Mouse (Mus musculus): ENCODE data around the gene Mcee.

The Mcee gene

DNA sequence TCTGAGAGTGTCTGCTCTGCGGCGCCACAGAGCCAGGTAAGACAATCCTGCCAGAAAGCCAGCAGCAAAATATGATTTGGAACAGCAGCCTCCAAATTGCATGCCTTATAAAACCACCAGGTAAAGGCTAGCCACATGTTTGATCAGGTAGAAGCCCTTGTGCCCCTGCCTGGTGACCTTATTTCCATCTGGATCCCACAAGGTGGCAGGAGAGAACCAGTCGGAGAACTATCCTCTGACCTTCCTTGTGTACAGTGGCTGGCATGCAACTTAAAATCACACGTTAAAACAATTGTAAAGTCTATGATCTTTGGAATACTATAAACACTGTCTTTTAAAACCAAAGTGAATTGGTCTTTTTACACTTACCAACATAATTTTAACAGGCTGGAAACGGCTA is 32.5 kb downstream of the Mcee start:
- DNase-seq (ENCODE audit: low read depth, low spot score) = no peak

DNA sequence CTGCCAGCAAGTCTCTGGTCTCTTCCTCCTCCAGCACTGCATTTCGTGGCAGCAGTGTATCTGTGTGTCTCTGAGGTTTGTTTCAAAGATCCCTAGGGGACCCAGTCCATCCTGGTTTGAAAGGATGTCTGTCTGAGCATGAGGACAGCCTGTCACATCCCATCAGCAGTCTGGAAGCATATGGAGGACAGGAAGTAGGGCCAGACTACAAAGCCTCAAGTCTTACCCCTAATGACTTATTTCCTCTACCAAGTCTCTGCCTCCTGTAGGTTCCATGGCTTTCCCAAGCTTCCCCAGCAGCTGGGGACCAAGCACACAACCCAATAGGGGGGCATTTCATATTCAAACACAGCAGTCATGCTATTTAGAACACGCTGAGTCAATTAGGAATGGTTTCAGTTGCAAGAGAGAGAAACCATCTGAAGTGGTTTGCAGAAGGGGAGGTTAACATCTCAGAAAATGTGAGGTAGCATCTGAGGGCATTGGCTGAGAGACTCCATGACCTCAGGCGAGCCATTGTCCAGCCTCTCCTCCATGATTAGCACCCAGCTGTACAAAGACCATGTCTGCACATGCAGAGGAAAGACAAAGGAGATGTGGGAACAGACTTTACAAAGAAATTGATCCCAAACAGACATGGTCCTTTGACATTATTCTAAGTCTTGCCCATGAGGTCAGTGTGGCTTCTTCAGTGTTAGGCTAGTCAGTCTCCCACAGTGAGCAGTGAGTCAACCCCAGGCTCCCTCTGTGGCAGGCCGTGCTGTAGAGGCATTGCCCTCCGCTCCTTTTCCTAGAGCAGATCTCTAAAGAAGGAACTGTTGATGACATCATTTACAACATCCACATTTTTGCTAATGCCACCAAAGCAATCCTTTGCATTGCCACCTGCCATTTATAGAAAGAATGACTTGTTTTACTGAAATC is 47.5 kb downstream of the Mcee start:
- DNase-seq (ENCODE audit: low read depth, low spot score) = no peak

DNA sequence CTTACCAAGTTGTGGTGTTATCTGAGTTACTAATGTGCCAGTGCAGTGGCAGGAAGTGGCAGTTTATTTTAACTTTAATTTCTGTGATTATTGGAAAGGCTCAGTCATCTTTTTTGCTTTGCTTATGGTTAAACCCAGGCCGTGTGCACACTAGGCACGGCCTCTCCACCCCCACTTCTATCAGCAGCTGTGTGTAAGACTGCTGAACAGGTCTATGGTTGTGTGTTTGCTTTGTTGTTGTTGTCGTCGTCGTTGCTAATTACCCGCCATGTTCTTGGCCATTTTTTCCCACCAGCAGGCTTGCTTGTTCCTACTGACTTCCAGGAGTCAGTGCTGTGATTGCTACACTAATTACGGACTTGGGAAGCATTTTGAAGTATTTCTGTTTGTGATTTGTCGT is 48.1 kb downstream of the Mcee start:
- DNase-seq (ENCODE audit: low read depth, low spot score) = no peak

DNA sequence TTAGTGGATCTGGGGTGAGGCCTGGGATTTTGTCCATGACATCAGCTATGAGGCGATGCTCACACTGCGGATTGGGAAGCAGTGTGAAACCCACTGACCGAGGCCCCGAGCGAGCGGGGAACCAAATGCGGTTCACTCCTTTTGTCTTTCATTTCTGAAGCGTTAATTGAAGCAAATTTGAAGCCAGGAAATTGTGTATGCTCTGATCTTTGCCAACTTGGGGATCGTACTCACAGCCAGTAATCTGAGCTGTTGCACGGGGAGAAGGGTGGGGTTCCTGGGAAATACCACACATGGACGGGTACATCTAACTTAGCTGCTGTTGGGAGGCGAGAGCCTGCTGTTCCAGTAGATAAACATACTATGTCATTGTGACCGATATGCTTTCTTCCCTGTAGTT is 58.2 kb downstream of the Mcee start:
- no peak for DNase-seq (ENCODE audit: low read depth, low spot score)

DNA sequence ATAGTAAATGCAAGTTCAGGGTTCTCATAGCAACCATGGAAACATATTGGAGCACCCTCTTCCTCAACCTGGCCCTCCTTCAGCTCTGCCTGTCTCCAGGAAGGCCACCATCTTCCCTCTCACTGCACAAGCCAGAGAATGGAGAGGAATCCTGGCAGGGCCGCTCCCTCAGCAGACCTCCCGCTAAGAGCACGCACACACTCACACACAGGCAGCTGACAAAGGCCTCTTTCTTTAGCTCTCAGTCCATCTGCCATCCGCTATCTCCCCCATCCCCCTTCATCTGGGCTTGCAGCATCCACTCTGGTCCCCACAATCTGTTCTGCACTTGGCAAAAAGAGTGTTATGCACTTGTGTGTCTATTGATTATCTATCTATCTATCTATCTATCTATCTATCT is 59.0 kb downstream of the Mcee start:
- no peak for DNase-seq (ENCODE audit: low read depth, low spot score)

DNA sequence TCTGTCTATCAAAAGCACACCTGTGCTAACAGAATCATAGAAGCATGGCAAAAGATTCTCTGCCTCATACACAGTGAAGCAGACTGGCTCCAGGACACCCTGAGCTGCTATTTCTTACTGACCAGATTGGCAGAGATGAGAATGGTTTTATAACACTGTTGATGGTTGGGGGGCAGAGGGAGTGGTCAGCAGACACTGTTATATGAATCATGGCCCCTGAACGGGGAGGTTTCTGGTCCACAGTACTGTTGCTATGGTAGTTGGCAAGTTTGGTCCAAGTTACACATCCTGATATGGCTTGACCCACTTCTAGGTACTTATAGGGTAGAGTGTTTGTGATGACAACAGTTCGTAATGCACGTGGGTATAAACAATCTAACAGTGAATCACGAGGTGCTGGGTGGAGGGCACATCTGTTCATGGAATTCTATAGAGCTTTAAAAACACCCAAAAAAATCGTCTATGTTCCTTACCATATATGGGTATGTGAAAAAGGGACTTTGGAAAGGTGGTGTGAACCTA is 59.5 kb downstream of the Mcee start:
- DNase-seq (ENCODE audit: low read depth, low spot score) = no peak

DNA sequence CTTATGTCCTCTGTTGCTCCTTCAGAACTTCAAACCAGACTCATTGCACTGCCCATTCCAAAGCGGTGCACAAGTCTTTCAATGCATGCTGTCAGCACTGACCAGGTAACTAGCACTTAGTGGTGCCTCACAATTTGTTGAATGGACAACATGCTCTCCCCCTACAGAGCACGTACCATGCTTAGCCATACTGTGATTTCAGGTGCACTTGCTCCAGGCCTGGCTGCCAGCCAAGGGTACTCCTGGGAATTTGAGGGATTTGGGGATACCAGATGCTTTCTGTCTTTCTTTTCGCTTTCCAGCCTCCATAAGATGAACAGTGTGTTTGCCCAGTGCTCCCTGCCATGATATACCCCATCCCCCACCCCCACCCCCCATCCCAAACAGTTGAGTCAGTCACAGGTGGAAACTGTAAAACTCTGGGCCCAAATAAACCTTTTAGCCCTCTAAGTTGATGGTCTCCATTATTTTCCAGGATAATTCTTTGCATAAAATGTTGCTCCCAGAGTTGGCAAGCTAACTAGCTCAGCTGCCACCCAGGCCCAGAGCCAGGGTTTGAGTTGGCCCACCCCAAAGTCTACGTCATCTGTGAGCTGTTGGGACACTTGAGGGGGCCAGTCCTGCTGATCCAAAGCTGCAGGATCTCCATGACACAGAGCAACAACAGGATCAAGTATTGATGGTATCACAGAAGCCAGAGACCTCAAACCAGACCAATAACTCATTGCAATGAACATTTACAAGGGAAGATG is 60.2 kb downstream of the Mcee start:
- DNase-seq (ENCODE audit: low read depth, low spot score) = no peak

DNA sequence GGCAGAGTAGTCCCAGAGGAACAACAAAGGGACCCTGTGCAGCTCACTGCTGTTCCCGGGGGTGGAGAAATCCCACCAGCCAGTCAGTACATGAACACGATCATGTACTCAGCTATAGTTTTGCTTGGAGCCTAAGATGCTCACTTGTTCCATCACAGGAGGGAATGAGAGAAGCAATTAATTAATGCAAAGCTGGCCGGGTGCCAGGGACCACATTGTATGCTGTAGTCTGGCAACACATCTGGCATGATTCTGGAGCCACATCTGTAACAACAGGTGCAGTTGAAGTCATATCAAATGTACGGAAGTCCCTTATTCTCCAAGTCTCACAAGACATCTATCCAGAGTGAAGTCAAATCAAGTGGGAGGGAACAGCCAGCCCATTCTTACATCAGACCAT is 63.8 kb downstream of the Mcee start:
- DNase-seq (ENCODE audit: low read depth, low spot score) = no peak

DNA sequence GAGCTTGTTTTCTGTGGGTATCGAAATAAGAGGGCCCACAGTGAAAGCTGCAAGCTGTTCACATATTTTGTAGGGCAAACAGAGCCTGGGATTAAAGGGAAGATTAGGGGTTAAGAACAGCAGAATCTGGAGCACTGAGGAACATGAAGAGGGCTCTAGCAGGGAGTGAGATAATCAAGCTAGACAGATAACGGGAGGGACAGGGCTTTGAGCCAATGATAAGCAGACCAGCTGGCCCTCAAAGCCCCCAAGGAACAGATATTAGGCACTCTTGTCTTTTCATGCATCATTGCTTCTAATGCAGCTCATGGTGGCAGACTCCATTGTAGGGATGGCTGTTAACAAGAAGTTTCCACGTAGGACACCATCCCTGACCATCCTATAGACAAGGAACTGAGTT is 64.3 kb downstream of the Mcee start:
- DNase-seq (ENCODE audit: low read depth, low spot score) = no peak

DNA sequence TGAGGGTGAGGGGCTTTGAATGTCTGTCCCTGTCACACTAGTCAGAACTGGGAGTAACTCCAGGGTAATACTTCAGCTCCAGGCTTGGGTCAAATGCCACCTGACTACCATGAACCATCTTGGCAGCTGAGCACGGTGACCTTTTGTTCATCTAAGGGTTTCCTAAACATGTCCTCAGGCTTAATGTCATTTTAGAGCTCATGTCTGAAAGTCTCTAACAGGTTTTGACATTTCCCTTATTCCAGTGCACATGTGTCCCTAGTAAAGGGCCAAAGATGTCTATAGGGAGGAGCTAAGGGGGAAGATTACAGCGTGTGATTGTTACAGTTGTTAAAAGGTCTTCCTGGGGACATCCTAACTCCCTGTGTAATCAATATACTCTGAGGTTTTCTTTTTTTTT is 65.4 kb downstream of the Mcee start:
- DNase-seq (ENCODE audit: low read depth, low spot score) = no peak
